Mouse (Mus musculus): ENCODE data around the gene Dctpp1.

Dctpp1 gene

GRCm38 (mm10) chr7:127208553-127209438 lies 51.7 kb downstream of the Dctpp1 start, which contains the start of gene Mylpf:
Mylpf (plus strand) TSS chr7:127208890.
- DNase-seq (ENCODE audit: low spot score) = peak; percentile 92

DNA sequence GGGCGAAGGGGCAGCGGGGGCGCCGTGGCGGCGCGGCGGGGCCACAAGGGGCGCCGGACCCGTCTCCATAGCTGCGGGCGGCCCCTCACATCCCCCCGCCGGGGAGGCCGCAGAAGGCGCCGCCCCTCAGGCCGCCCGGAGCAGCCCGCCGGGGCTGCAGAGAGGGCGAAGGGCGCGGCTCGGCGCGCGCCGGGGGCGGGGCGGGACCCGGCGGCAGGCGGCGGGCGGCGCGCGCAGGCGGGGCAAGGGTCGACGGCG lies 52.3 kb downstream of the Dctpp1 start, which contains the start of gene Tbc1d10b:
Tbc1d10b (minus strand) TSS at position 174 of the 258 bp plus-strand sequence.
- no peak for DNase-seq (ENCODE audit: low spot score)

DNA sequence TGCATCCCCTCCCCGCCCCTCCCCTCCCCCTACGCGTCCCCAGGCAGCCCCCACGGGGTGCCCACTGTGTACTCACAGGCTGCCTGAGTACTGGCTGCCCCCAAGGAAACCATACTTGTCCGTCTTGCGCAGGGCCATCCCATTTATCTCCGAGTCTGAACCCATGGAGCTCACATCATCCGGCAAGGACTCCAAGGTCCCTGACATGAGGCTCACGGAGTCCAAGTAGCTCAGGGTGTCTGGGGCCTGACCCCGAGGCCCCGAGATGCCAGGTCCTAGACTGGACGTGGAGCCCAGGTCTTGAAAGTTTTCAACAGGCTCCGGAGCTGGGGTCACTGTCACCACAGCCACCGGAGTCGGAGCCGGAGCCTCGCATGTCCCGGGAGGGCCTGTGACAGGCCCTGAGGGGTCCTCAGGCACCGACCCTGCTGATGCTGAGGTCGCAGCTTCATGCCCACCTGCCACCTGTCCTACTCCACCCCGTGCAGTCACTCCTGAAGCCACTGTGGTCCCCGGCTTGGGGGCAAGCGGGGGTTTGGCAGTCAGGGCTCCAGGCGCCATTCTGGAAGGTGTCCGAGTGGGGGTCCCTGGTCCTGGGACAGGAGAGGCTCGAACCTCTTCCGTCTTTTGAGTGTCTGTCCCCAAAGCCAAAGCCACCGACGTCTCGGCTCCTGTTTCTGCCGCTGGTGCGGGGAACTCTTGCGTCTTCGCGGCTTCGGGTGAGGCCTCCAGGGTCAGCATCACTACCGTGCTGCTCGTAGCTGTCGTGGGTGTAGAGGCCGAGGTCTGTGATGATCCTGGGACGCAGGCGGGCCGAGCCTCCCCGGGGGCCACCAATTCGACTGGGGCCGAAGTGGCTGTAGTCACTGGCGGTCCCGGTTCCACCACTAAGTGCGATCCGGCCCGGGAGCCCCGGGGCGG lies 52.9 kb downstream of the Dctpp1 start:
- no peak for DNase-seq (ENCODE audit: low spot score)

All from urinary bladder, postnatal 14 days (tissue).